Mouse (Mus musculus) lung, adult 2 months (tissue): ENCODE measurements at regions not wholly inside any gene's neighbourhood (a gene's known extent, or its start where the extent isn't known, plus 50 kb on each side); places are given as distances from the start of the nearest gene placed in this dataset.
"Not testable (repeated sequence)": the region's sequence is repeated elsewhere in the genome, so short reads cannot be mapped to it uniquely, and the experiment has no call there.

Experiments
- DNase-seq: peaks from one replicate; pipeline ENCODE4 v3.0.0; 2022
- H3K4me1 ChIP-seq: fragments of 200-500 bp; 2 replicates; pipeline ENCODE4 v1.6.1; 2011; ENCODE audit warnings: low read length; ENCODE audit not compliant: control insufficient read depth, insufficient read depth
- H3K4me3 ChIP-seq: fragments of 200-500 bp; replicated peaks from 2 replicates; pipeline ENCODE3; 2011; ENCODE audit warnings: low read depth, mild to moderate bottlenecking, control low read depth, low read length; ENCODE audit errors: extremely low read depth
- CTCF ChIP-seq: fragments of 200-500 bp; IDR thresholded peaks from 2 replicates; pipeline ENCODE4 v1.5.1; 2011; ENCODE audit warnings: mild to moderate bottlenecking, low read length, control low read depth; ENCODE audit not compliant: insufficient read depth
- POLR2A ChIP-seq: fragments of 200-500 bp; IDR thresholded peaks from 2 replicates; pipeline ENCODE4 v1.6.1; 2011; ENCODE audit warnings: low read depth, mild to moderate bottlenecking, control low read depth, low read length, borderline replicate concordance; ENCODE audit errors: extremely low read depth
- WGBS: fragments of 180-500 bp; shearing (Covaris S2); methylation state at CpG from one replicate; pipeline ENCODE4 v1.1.7; 2018; 5-methylcytosine and 5-hydroxymethylcytosine counted together

DNA sequence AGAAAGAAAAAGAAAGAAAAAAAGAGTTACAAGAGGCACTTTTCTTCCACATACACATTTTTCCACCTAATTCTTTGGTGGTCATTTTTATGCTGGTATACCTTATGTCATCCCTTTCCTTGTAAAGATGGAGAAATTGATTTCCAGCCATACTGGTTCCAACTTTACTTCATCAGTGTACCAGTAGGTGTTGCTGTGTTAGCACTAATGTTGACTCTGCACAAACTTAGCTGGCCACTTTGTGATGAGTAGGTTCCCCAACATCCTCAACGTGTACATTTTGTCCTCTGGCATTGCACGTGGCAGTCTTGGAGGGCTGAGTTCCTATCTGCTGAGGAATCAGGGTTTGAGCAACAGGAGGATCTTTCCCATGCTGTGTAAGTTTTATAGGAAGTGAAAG is 256.7 kb downstream of the Cetn3 start:
- no peaks in the 10 kb centered on the region for H3K4me1 ChIP-seq
- TF ChIP-seq POLR2A (no peak), CTCF (no peak)
- H3K4me3 ChIP-seq, result no peak overlapping the region
- WGBS, result 23% methylated on average over 2 of the region's 2 CpGs
- no peak for DNase-seq

DNA sequence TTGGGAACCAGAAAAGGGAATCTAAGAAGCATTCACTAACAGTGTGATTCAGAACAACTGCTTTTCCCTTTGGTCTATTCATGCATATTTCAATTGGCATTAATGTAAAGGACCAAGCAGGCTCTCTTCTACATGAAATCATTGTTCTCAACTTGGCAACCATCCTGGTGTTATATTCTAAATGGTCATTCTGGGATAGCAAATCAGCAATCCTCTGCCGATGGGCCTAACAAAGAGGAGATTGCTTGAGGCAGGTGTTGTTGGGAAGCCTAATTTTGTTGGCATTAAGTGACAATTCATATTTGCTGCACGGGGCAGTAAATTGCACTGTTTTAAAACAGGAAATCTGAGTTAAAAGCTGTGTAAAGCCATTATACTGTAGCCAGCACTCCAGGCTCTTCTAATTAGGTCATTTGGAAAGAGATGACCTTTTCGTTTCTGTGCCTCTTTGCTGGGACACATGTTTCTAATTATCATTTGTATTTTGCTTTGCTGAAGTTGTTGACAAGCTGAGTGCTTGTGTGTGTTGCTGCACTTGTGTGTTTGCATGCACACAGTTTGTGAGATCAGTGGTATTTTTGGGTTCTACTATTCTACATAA is 275.4 kb downstream of the Cetn3 start:
- Histone ChIP-seq H3K4me1 (no peaks in the 10 kb centered on the region), H3K4me3 (no peak overlapping the region)
- DNase-seq, result no peak
- WGBS, result 52% methylated on average over 3 of the region's 3 CpGs
- TF ChIP-seq CTCF, result no peak
- TF ChIP-seq POLR2A, result no peak

DNA sequence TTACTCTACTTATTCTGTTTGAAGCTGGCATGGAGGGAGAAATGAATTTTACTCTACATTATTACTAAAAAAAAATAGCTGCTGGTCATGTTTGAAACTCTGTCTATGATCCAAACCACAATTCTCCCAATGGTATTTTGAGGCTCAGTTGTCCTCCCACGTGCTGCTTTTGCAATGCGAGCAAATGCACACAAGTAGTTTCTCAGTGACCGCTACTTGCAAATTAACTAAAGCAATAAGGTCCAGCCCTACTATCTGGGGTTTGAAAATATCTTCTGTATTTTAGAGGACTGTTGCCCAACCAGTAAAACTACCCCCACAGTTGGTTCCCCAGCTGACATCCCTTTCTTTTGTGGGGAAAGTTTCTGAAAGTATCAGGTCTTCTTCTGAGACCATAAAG is 276.0 kb downstream of the Cetn3 start:
- DNase-seq, result no peak
- Histone ChIP-seq H3K4me1 (no peaks in the 10 kb centered on the region), H3K4me3 (no peak overlapping the region)
- 75% methylated on average over 3 of the region's 3 CpGs for WGBS
- TF ChIP-seq CTCF (no peak), POLR2A (no peak)

DNA sequence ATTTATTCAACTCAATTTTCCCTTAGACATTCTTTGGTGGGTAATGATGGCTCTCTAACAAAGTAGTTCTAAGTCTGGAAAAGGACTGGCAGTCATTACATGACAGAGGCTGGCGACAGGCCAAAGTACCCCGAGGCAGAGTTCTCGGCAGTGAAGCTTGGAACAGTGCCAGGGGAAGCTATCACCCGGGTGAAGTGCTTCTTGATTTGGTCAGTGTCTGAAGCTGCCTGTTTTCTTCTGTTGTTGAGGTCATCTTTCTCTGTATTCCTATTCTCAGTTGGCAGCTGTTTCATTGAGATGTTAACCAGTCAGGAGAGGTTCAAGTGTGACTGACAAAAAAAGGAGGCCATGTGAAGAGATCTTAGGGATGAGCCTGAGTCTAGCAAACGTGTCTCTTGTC is 276.6 kb downstream of the Cetn3 start:
- no peak for TF ChIP-seq CTCF
- no peak for TF ChIP-seq POLR2A
- no peaks in the 10 kb centered on the region for H3K4me1 ChIP-seq
- 18% methylated on average over 5 of the region's 5 CpGs for WGBS
- no peak overlapping the region for H3K4me3 ChIP-seq
- no peak for DNase-seq

DNA sequence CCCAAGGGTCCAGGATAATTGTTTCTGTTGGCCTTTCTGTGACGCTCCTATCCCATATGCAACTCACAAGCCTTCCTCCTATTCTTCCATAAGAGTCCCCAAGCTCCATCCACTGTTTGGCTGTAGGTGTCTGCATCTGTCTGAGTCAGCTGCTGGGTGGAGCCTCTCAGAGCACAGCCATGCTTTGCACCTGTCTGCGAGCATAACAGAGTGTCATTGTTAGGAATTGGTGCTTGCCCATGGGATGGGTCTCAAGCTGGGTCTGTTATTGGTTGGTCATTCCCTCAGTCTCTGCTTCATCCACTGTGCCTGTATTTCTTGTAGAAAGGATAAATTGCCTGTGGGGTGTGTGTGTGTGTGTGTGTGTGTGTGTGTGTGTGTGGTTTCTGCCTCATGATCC is 281.0 kb downstream of the Cetn3 start:
- DNase-seq, H3K4me1 ChIP-seq, H3K4me3 ChIP-seq: not testable (repeated sequence)
- WGBS, result 86% methylated on average over 2 of the region's 2 CpGs

DNA sequence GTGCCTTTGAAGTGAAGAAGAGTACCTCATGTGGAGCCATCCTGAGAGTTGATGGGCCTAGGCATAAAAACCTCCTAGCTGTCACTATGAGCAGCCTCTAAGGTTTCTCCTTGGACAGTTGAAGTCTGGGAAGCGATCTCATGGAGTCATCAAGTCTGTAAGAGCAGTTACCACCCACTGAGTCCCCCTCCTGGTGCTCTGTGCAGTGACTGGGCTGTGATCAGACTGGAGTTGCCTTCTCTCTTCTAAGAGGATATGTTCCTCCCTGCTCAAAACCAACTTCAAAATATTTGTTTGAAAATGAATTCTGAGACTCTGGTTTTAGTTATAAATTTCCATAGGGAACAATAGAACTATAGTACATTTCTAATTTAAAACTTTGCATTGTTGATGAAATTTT is 283.3 kb downstream of the Cetn3 start:
- no peak overlapping the region for H3K4me3 ChIP-seq
- TF ChIP-seq CTCF, result no peak
- H3K4me1 ChIP-seq, result no peaks in the 10 kb centered on the region
- DNase-seq, result no peak
- WGBS, result 48% methylated on average over 1 of the region's 1 CpGs

DNA sequence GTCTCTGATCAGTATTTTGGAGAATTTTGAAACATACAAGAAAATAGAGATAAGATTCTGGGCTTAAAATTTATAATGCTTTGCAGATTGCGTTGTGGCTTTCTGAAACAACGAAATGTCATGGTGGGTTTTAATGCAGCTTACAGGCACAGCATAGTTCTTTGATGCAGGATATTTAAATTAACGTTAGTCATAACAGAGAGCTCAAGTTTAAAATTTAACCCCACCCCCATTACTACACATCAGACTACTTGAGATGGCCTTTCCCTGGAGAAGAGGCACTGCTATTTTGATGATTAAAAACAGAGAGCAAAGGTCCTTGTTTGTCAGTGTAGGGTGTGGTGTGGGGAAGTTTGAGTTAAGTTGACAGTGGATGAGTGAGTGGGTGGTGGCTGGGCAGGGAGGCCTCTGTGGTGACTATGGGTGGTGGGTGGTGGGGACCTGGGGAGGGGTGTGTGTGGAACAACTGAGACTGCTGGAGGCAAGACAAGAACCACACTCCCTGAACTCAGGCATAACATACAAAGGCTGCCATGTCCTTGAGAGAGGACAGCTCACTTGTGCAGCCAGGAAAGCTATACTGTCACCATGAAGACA is 283.9 kb downstream of the Cetn3 start:
- H3K4me1 ChIP-seq, result no peaks in the 10 kb centered on the region
- 67% methylated on average over 3 of the region's 3 CpGs for WGBS
- H3K4me3 ChIP-seq, result no peak overlapping the region
- TF ChIP-seq CTCF, result no peak
- no peak for DNase-seq

DNA sequence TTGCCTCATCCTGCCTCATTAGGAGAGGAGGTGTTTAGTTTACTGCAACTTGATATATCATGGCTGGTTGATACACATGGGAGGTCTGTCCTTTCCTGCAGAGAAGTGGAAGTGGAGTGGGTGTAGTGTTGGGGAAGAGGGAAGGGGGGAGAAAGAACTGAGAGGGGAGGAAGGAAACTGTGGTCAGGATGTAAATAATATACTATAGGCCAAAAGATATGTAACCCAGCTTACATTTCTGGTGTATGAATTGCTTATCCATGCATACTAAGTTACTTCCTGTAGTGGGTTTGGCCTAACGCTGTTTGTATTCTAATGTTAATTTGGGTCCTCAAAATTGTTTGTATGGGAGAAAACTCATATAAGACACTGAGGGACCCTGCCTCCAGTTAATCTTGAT is 289.6 kb downstream of the Cetn3 start:
- Histone ChIP-seq H3K4me1 (no peaks in the 10 kb centered on the region), H3K4me3 (no peak overlapping the region)
- no peak for DNase-seq
- 52% methylated on average over 1 of the region's 1 CpGs for WGBS
- TF ChIP-seq POLR2A (no peak), CTCF (no peak)

DNA sequence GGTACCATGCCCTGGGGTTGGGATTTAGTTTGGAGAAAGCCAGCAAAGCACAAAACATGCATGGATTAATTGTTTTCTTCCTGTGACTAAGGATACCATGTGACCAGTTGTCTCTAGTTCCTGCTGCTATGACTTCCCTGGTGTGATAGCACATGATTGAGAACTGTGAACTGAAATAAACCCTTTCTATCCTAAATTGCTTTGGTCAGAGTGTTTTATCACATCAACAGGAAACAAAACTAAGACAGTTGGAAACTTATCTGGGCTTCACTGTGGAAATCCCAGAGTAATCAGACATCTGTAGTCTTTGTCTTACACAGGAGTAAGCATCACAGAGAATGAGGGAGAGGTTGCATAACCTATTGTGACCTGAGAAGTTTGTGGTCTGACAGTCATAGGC is 290.5 kb downstream of the Cetn3 start:
- no peak for DNase-seq
- H3K4me1 ChIP-seq, result no peaks in the 10 kb centered on the region
- TF ChIP-seq CTCF, result no peak
- TF ChIP-seq POLR2A, result no peak
- H3K4me3 ChIP-seq, result no peak overlapping the region

DNA sequence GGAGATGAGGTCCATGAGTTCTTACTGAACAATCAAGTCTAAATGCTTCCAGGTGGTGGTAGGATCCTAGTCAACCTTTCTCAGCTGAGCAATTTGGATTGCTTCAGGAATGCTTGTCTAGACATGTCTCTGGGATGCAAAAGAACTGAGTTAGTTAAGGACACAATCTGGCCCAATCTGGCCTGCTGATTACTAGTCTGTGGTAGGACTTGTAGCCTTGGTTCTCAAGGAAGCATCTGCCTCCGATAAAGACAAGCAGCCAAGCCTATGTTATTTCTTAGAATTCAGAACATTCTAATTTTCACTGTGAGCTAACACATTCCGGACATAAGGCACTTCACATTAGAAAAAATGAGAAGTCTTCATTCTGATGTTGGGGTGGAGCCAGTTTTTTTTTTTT is 298.5 kb downstream of the Cetn3 start:
- TF ChIP-seq CTCF, result no peak
- no peak for TF ChIP-seq POLR2A
- Histone ChIP-seq H3K4me1 (no peaks in the 10 kb centered on the region), H3K4me3 (no peak overlapping the region)
- 85% methylated on average over 2 of the region's 2 CpGs for WGBS
- no peak for DNase-seq

DNA sequence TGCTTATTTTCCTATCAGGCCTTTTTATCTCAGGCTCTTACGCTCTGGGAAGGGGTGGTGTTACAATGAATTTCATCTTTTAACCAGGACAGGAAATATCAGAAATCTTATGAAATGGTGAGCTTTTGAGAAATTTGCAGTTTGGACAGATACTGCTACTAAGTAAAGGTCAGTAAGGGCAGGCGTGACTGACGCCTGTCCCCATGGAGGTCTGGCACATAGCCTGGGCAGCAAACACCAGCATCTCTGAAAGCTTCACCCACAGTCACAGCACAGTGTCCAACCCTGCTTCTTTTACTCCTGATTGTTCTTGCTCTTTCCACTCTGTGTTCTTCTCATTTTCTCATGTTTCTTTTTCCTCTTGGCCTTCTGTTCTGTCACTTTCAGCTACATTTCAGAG is 304.8 kb downstream of the Cetn3 start:
- TF ChIP-seq CTCF, result no peak
- H3K4me3 ChIP-seq, result no peak overlapping the region
- H3K4me1 ChIP-seq, result no peaks in the 10 kb centered on the region
- DNase-seq, result no peak
- 58% methylated on average over 3 of the region's 3 CpGs for WGBS
